9 mouse cellular contexts compared by ENCODE assay signal in the genomic region with DNA sequence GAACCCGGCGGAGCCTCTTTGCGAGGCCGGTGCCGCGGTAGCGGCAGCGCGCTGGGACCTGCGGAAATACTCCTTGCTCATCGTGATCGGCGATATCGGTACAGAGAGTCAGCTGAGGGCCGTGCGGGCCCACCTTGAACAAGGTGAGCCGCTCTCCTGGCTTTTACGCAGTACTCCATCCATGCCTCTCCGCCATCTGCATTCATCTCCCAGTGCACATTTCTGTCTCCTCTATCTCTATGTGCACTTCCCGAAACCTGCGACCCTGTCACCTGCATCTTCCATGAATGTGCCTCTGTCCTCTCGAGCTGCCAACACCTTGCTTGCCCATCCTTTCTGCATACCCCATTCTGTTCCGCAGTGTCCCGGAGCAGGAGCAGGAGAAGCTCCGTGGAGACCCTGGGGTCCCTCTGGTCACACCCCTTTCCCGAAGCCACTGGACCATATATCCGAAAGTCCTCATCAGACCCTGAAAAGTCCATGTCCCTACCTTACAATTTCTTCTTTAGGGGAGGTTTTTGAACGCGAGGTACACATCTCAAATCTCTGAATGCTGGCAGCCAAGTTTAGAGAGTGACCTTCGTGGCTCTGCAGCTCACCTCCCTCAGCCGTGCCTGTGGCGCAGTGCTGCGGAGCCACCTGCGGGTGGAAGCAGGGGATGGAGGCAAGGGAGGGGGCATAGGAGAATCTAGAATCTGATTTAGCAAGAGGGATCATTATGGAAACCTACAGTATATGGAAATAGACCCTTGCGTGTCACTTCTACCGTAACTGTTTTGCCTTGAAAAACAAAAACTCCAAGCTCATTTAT. TPM values are rescaled to one million over a fixed set of nuclear protein-coding genes. Genes with fewer than 3 reads are reported as not detected.
DNase-seq lines count a peak whose midpoint lies in the region; ATAC-seq and TF ChIP-seq lines count a peak whose summit lies in the region.
"Had no signal": no experiment of that assay in that cellular context is flagged by ENCODE, and none has a peak within 500 bp of the region (broad histone marks: within the 10 kb centered on the region; RNA-seq: fewer than 3 reads in every experiment).

No protein-coding gene starts in this region.

- H3K4me1 ChIP-seq in lung, embryonic 15.5 days, result peaks cover 23% of the 10 kb centered on the region
- H3K4me1 ChIP-seq in forebrain, postnatal 0 days (ENCODE audit: insufficient read depth), result peaks cover 18% of the 10 kb centered on the region
- H3K4me1 ChIP-seq in liver, postnatal 0 days (ENCODE audit: insufficient read depth), result peaks cover 13% of the 10 kb centered on the region

- no peak overlapping the region for H3K27ac ChIP-seq in lung, embryonic 15.5 days
- H3K27ac ChIP-seq in forebrain, postnatal 0 days (ENCODE audit: low read depth, low read length), result peak overlapping the region; percentile 72
- no peak overlapping the region for H3K27ac ChIP-seq in liver, postnatal 0 days (ENCODE audit: low read depth)

- 0 out of 2 replicates have a peak overlapping the region, but pooled peaks have one; percentile 1 for H3K9ac ChIP-seq in lung, embryonic 15.5 days
- H3K9ac ChIP-seq in forebrain, postnatal 0 days, result peak overlapping the region; percentile 54
- H3K9ac ChIP-seq in liver, postnatal 0 days (replicated peaks), result peak overlapping the region; percentile 28; the same call in 1 of the 2 replicates

- intact Hi-C loops in gastrocnemius, postnatal 14 days (cut with DNase I; ENCODE audit: low total_unique reads), result no loop called here

- TF ChIP-seq CTCF in forebrain, postnatal 0 days (IDR thresholded peaks at IDR 0.05; ENCODE audit: low read depth), result peak; percentile 54
- TF ChIP-seq CTCF in liver, postnatal 0 days (IDR thresholded peaks at IDR 0.05; ENCODE audit: low read depth), result peak; percentile 32; the same call in 1 of the 2 replicates

- 5% methylated on average over 36 of the region's 36 CpGs for WGBS in lung, embryonic 15.5 days
- WGBS in forebrain, postnatal 0 days, result 2% methylated on average over 36 of the region's 36 CpGs
- 5% methylated on average over 36 of the region's 36 CpGs for WGBS in liver, postnatal 0 days (ENCODE audit: insufficient replicate concordance)

- H3K4me3 ChIP-seq in lung, embryonic 15.5 days, result peak overlapping the region; percentile 39
- peak overlapping the region; percentile 62 for H3K4me3 ChIP-seq in forebrain, postnatal 0 days (ENCODE audit: low read depth, low read length)
- H3K4me3 ChIP-seq in liver, postnatal 0 days (ENCODE audit: low read depth, low read length), result peak overlapping the region; percentile 54

- no peaks in the 10 kb centered on the region for H3K9me3 ChIP-seq in lung, embryonic 15.5 days
- no peaks in the 10 kb centered on the region for H3K9me3 ChIP-seq in forebrain, postnatal 0 days (ENCODE audit: low read length)
- H3K9me3 ChIP-seq in liver, postnatal 0 days (ENCODE audit: low read length), result no peaks in the 10 kb centered on the region

- peak overlapping the region; percentile 64 for H3K4me2 ChIP-seq in lung, embryonic 15.5 days
- H3K4me2 ChIP-seq in forebrain, postnatal 0 days (ENCODE audit: low read depth), result peak overlapping the region; percentile 80
- peak overlapping the region; percentile 88 for H3K4me2 ChIP-seq in liver, postnatal 0 days (ENCODE audit: low read depth, low read length)

- no peaks in the 10 kb centered on the region for H3K36me3 ChIP-seq in lung, embryonic 15.5 days
- H3K36me3 ChIP-seq in forebrain, postnatal 0 days (ENCODE audit: insufficient read depth), result no peaks in the 10 kb centered on the region
- no peaks in the 10 kb centered on the region for H3K36me3 ChIP-seq in liver, postnatal 0 days (replicated peaks; ENCODE audit: insufficient read depth, low read length)

- DNase-seq in adrenal gland, postnatal 10 days, result peak; percentile 31
- no peak for DNase-seq in adrenal gland, adult 2 months
- DNase-seq in lung, postnatal 4 days, result no peak
- peak; percentile 27 for DNase-seq in forebrain, postnatal 0 days
- DNase-seq in liver, postnatal 0 days, result no peak
- DNase-seq in gastrocnemius, postnatal 14 days, result no peak
- no peak for DNase-seq in spleen, adult 18-20 months

- ATAC-seq in lung, embryonic 15.5 days (ENCODE audit: borderline replicate concordance, extremely low read depth, low FRiP score, low TSS enrichment), result 0 out of 2 replicates have a peak, but pooled peaks have one; percentile 8
- ATAC-seq in forebrain, postnatal 0 days, result peak; percentile 55
- no peak; the same call in 1 of the 2 replicates for ATAC-seq in liver, postnatal 0 days

- H3K27me3 ChIP-seq in lung, embryonic 15.5 days, result peaks cover 43% of the 10 kb centered on the region
- H3K27me3 ChIP-seq in forebrain, postnatal 0 days (ENCODE audit: insufficient read depth, low read length), result no peaks in the 10 kb centered on the region
- H3K27me3 ChIP-seq in liver, postnatal 0 days (ENCODE audit: insufficient read depth, low read length), result peaks cover 56% of the 10 kb centered on the region

- TF ChIP-seq EP300 in liver, postnatal 0 days (IDR thresholded peaks at IDR 0.05; ENCODE audit: low read depth), result no peak

RNA-seq across cellular contexts. Expression of a gene that starts 0.5 kb away (rescaled TPM):
- 10 to 100 TPM in 1 of 2 experiments, 1 to 10 TPM in 1; 8.5 to 13.1 TPM for total RNA-seq in adrenal gland, postnatal 10 days (2021)
- 10 to 100 TPM in 1 of 2 experiments, 1 to 10 TPM in 1; 5.1 to 12.1 TPM for total RNA-seq in adrenal gland, adult 2 months (2021)
- 2.4 and 4.2 TPM in 2 replicates for polyA plus RNA-seq in adrenal gland, adult 2 months (2012; rRNA removed)
- 3.5 TPM in 2 replicates for polyA plus RNA-seq in lung, embryonic 15.5 days (2015; fragmentation: Nextera tagmentation; extraction: Ambion mirVana)
- 75.6 and 76.0 TPM in 2 replicates for total RNA-seq in forebrain, postnatal 0 days (2014; rRNA removed)
- polyA plus RNA-seq in forebrain, postnatal 0 days (2015; fragmentation: Nextera tagmentation; extraction: Ambion mirVana), result 18.1 and 27.4 TPM in 2 replicates
- 0.02 and 0.04 TPM in 2 replicates for polyA plus RNA-seq in liver, postnatal 0 days (2015; fragmentation: Nextera tagmentation; extraction: Ambion mirVana)
- total RNA-seq in gastrocnemius, postnatal 14 days (2021), result 1 to 10 TPM; 7.5 to 9.3 TPM
- total RNA-seq: hematopoietic stem cell, adult 5-6 weeks had no signal

RNA-seq across cellular contexts. Expression of a gene that starts 18.7 kb away (rescaled TPM):
- 10 to 100 TPM; 46.0 to 68.0 TPM for total RNA-seq in adrenal gland, postnatal 10 days (2021)
- total RNA-seq in adrenal gland, adult 2 months (2021), result 10 to 100 TPM; 52.2 to 67.9 TPM
- 25.1 and 33.4 TPM in 2 replicates for polyA plus RNA-seq in adrenal gland, adult 2 months (2012; rRNA removed)
- polyA plus RNA-seq in lung, embryonic 15.5 days (2015; fragmentation: Nextera tagmentation; extraction: Ambion mirVana), result 61.6 and 66.8 TPM in 2 replicates
- total RNA-seq in forebrain, postnatal 0 days (2014; rRNA removed), result 154 and 183 TPM in 2 replicates
- polyA plus RNA-seq in forebrain, postnatal 0 days (2015; fragmentation: Nextera tagmentation; extraction: Ambion mirVana), result 49.9 and 80.9 TPM in 2 replicates
- polyA plus RNA-seq in liver, postnatal 0 days (2015; fragmentation: Nextera tagmentation; extraction: Ambion mirVana), result 4.8 and 5.7 TPM in 2 replicates
- 10 to 100 TPM; 12.1 to 17.3 TPM for total RNA-seq in gastrocnemius, postnatal 14 days (2021)

Comparison
In these comparisons a context has a peak if more than half of its experiments do, and no peak if none do; other contexts are left out.
1. DNase-seq: peak in adrenal gland, postnatal 10 days (single experiment) and forebrain, postnatal 0 days (single experiment); none in adrenal gland, adult 2 months (single experiment), lung, postnatal 4 days (0 of 2), liver, postnatal 0 days (single experiment), gastrocnemius, postnatal 14 days (single experiment) and spleen, adult 18-20 months (0 of 2).
2. H3K9ac ChIP-seq: peak in every context shown above with its lines; median percentile 54 in forebrain, postnatal 0 days; 28 in liver, postnatal 0 days; 1 in lung, embryonic 15.5 days.
3. Peak in every context shown above with its lines, with median percentiles within 50 percentile points of each other: H3K4me2 ChIP-seq and H3K4me3 ChIP-seq.